Mouse (Mus musculus) testis, postnatal 10 days (tissue): Measurements from ENCODE around the gene Pnpla6.
A peak's percentile ranks its signal among the peaks of the same experiment; 100 is the strongest.

ENCODE experiments used
- DNase-seq: peaks from one replicate; pipeline ENCODE4 v3.0.0; 2021; ENCODE audit warnings: low spot score

Gene Pnpla6

DNA sequence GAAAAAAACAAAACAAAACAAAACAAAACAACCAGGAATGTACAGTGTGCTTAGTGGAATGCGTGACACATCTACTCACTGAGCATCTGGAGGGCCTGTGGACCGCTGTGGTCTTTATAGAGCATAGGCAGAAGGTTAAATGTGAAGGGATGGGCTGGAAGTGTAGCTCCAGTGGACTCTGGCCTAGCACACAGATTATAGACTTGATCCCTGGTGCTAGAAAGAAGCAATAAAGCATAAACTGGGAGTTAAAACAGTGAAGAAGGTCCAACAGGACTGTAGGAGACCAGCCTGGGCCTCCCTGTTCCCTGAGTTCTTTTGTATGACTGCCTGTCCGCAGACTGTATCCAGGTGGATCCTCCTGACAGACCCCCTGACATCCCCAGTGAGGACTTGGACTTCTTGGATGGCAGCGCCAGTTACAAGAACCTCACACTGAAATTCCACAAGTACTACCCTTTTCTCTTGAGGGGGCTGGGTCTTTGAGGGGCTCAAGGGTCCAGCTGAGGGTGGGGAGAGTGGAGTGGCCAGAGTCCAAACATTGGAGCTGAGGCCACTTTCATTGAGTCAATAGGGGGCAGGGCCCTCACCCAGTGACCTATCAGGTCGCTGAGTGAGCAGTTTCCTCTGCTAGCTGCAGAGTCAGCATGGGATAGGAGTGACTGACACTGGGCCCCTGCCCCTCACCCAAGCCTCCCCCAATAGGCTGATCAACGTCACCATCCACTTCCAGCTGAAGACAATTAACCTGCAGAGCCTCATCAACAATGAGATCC is 7.0 kb upstream of the Pnpla6 start:
- no peak for DNase-seq

DNA sequence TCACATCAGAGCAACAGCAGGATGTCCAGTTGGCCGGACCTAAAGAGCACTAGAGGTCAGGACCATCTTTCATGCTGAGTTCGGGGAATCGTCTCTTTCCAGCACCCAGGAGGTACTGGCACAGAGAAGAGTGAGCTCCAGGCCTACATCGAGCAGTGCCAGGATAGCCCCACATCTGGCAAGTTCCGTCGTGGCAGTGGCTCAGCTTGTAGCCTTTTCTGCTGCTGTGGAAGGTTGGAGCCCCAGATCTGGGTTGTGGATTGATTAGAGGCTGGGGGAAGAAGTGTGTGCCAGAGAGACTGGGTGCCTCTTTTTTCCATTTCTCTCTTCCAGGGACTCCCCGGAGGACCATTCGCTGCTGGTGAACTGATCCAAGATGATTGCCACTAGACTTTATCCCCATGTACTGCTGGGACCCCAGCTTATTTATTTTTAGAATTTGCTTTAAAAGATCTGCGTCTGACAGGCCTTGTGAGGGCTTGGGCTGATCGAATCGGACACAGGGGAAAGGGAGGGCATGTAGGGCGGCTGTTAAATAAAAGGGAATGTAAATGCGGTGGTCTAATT is 420 bp upstream of the Pnpla6 start:
- no peak for DNase-seq

DNA sequence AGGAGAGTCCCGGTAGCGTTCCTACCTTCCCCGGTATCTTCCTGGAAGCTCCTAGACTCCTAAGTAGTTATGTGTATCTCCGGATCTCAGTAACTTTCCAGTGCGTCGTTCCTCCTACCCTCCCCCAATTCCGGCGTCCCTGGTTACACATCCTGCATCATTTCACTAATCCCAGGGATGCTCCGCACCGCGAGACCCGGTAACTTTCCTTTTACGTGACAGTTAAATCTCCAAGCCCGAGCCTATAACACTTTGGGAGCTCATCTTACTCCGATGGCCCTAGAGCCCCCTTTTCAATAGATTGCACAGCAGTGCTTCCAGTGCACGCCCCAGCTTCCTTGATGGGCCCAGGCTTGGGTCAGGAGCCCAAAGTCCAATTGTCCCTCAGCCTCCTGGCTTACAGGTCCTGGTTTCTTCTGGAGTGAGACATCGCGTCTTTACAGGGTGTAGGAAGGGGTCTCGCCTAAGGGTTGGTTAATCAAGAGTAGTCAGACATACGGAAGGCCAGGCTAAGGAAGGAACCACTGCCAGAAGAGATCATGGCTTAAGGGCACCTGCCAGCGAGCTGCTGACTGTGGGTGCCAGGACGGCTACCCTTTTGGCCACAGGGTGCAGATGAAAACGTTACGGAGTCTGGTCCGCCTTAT is 710 bp downstream of the Pnpla6 start:
- peak; percentile 57 for DNase-seq

- peak; percentile 97 for DNase-seq
Measured at GRCm38 (mm10) chr8:3516450-3517116, 1.4 kb downstream of the Pnpla6 start.

DNA sequence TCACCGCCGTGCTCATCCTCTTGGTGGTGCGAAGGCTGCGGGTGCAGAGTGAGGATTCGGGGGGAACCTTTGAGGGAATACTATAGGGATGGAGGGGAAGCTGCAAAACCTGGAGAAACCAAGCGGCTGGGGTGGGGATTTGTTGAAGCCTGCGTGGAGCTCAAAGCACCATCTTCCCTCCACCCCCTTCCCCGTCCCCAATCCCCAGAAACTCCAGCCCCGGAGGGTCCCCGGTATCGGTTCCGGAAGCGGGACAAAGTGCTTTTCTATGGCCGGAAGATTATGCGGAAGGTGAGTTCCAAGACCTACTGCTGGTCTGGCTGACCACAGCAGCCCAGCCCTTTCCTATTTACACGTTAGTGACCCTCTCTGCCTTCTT is 1.9 kb downstream of the Pnpla6 start:
- peak; percentile 63 for DNase-seq

DNA sequence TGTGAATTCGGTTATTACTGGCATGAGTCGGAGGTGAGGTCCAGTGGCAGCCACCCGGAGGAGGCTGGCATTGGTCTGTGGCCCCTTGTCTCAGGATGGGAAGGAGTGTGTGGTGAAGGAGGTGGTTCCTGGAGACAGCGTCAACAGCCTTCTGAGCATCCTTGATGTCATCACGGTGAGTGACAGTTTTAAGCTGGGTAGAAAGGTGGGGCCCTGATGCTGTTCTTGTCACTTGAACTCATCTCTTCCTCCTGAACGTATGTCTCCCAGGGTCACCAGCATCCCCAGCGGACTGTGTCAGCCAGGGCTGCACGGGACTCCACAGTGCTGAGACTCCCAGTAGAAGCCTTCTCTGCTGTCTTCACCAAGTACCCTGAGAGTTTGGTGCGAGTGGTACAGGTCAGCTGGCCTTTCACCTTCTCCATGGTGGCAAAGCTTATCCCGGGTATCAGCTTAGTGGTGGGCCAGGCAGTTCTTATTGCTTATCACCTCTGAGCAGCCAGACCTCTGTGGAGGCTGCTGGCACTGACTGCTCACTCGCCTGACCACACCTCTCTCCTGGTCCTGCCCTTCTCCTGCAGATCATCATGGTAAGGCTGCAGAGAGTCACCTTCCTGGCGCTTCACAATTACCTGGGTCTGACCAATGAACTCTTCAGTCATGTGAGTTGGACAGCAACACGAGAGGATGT is 7.0 kb downstream of the Pnpla6 start:
- no peak for DNase-seq

- DNase-seq, result no peak
Measured at GRCm38 (mm10) chr8:3530816-3531215, 15.6 kb downstream of the Pnpla6 start.

GRCm38 (mm10) chr8:3531936-3532335 is 16.8 kb downstream of the Pnpla6 start:
- DNase-seq, result no peak

DNA sequence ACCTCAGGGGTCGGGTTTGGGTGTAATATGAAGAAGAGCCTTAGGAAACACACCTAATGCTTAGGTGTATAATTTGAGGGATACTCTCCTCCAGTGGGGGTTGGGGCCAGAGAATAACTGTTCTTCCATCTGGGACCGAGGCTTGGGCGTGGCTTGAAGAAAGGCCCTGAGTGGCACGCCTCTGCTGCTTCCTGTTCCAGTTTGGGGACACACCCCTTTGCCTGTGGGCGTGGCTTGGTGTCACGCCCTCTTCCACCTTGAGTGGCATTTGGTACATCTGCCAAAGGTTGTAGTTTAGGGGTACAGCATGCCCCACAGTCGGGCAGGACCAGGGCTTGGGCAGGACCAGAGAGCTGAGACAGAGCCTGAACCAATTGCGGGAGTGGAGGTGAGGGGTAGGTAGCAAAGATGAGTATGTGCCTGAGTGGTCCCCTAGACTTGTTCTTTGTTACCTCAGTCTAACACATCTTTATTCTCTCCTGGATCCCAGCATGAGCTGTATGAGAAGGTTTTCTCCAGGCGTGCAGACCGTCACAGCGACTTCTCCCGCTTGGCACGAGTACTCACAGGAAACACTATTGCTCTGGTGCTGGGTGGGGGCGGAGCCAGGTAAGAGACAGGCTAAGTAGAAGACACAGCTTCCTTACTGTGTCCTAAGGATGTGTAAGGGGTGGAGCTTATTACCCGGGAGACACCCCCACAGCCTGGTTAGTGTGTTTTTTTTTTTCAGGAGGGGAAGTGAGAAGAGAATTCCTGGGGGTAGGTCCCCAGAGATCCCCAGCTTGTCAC is 21.1 kb downstream of the Pnpla6 start:
- peak; percentile 59 for DNase-seq

DNA sequence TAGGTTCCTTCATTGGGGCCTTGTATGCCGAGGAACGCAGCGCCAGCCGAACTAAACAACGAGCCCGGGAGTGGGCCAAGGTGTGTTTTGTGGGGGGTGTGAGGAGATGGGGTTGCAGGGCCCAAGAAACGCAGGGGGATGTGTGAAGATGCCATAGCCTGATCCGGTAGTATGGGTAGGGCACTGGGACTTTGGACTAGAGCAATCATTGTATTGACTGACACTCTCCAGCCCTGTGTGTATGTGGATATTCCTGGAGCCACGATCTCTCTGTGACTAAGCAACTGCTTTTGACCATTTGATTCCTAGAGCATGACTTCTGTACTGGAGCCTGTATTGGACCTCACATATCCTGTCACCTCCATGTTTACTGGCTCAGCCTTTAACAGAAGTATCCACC is 21.8 kb downstream of the Pnpla6 start:
- DNase-seq, result no peak

- DNase-seq, result no peak
Measured at GRCm38 (mm10) chr8:3537666-3538065, 22.5 kb downstream of the Pnpla6 start.

DNA sequence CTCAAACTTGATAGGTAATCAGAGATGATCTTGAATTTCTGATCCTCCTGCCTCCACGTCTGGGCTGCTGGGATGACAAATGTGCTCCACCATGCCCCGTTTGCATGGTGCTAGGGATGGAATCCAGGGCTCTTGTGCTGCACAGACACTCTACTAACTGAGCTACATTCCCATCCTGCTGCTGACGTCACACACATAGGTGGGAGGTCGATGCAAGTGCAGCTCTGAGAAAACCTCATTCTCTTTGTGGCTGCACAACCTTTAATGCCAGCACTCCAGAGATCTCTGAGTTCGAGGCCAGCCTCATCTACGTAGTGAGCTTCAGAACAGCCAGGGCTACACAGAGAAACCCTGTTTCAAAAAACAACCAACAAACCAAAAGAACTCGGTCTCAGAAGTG is 24.0 kb downstream of the Pnpla6 start:
- DNase-seq, result no peak

DNA sequence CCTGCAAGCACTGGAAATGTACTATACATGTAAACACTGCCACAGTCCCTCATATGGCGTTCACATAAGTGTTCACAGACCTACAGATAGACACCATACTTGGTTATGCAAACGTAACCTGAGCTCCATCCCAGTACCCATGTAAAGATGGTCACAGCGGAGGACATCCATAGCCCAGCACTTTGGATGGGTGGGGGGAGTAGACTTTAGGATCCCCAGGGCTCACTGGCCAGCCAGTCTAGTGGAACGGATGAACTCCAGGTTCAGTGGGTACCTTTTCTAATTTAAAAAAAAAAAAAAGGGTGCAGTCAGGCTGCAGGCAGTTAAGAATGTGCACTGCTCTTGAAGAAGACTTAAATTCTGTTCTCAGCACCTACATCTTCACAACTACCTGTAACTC is 24.9 kb downstream of the Pnpla6 start:
- DNase-seq, result no peak

DNA sequence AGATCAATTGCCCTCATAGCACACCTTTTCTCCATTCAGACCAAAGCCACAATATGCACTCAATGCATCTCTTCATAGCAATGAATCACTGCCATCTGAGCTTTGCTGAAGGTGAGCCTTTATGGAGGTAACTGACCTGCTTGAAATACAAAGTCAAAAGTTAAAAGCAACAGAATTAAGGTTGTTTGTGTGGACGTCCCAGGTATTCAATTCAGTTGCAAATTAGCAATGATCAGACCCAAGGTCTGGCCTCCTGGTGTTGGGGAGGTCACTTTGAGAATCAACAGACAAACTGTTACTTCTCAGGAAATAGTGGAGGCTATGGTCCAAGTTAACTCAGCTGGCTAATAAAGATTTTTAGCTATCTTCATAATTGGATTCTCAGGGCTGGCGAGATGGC is 31.3 kb downstream of the Pnpla6 start:
- DNase-seq, result no peak

DNA sequence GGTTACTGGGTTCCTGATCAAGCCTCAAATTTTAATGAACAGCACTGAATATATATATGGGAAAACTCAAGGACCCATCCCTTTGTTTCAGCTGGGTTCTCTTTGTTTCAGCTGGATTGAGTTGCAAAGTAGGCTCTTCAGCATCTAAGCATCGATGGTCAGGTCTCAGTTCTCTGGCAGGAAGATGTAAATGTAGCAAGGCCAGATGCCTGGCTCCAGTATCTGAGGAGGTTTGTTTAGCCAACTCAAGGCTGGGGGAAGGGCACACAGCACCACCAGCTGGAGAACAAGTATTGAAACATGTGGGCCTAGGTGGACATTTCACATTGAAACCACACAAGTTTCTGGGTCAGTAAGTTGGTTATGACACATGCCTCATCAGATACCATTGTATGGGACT is 37.1 kb downstream of the Pnpla6 start:
- DNase-seq, result no peak

- no peak for DNase-seq
Measured at GRCm38 (mm10) chr8:3556114-3556513, 40.9 kb downstream of the Pnpla6 start.

DNA sequence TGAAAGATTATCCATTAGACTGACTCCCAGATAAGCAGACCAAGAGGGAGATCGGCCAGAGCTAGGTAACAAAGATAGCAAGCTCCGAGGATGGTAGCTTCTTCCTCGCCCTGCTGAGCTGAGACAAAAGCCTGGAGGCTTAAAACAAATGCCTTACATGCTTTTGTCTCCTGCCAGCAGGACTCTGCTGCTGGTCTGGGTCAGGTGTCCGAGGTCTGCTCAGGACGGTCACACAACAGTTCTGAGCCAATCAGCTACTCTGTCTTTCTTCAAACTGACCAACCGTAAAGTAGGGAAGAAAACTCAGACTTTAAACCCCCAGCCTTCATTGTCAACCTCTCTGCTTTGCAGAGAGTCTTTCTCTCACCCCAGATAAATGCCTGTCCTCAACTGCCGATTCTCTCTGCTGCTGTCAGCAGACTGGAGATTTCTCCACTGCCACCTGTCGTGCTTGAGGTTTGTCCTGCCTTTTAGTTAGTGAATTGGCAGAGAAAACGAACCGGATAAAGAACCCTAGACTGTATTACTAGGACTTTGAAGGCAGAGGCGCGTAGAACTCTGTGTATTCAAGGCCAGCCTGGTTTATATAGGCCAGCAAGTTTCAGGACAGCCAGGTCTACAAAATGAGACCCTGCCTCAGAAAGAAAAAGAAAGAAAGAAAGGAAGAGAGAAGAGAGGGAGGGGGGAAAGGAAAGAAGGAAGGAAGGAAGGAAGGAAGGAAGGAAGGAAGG is 52.6 kb downstream of the Pnpla6 start, which contains the start of gene C330021F23Rik:
TSS of gene C330021F23Rik (plus strand) at position 350 of the 731 bp plus-strand sequence.
- no peak for DNase-seq

GRCm38 (mm10) chr8:3568378-3568777 is 53.2 kb downstream of the Pnpla6 start:
- no peak for DNase-seq

- DNase-seq, result no peak
Measured at GRCm38 (mm10) chr8:3569784-3570183, 54.6 kb downstream of the Pnpla6 start.

DNA sequence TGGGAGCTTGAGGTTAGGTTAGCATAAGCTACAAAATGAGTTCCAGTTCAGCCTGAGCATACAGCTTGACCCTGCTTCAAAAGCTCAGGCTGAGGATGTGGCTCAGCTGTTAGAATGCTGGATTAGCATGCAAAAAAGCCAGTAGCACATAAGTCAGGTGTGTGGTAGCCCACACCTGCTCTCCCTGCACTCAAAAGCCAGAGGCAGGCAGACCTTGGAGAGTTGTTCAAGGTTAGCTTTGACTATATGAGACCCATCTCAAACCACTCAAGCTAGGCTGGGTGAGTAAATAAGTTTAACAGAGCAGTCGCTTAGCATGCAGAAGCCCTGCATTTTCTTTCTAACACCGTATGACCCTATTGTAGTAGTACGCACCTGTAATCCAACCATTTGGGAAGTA is 59.4 kb downstream of the Pnpla6 start:
- DNase-seq, result no peak
